Mouse (Mus musculus): ENCODE results near the gene Zfp524. TPM values are rescaled to one million over a fixed set of nuclear protein-coding genes. Genes with fewer than 3 reads are reported as not detected.

Zfp524 gene
- total and polyA plus RNA-seq, 3 experiments = 2.3 to 8.4 (median 4.4) TPM

GRCm38 (mm10) chr7:5060944-5061773, 46.9 kb downstream of the Zfp524 start:
- Histone ChIP-seq H3K27ac (ENCODE audit: insufficient read depth, low read depth) (peak overlapping the region; percentile 90), H3K4me1 (ENCODE audit: control insufficient read depth in 1 of 2, insufficient read depth in 2 of 2) (peaks cover 2 to 47% of the 10 kb centered on the region in 2 experiments; a peak in 3 of 4 replicates), H3K27me3 (replicated peaks) (no peaks in the 10 kb centered on the region), H3K36me3 (replicated peaks in 1 of 2; ENCODE audit: control insufficient read depth in 1 of 2, insufficient read depth in 1 of 2, low read length in 1 of 2) (peaks cover 4 to 25% of the 10 kb centered on the region in 2 experiments), H3K4me2 (ENCODE audit: insufficient read depth, low read depth, poor library complexity, severe bottlenecking) (peak overlapping the region; percentile 76), H3K4me3 (replicated peaks in 1 of 3; ENCODE audit: low read depth in 2 of 3, low read length in 2 of 3, poor library complexity in 1 of 3) (peak overlapping the region; percentile 67 to 90 (median 73)), H3K9me3 (replicated peaks; ENCODE audit: low read length) (no peaks in the 10 kb centered on the region), H3K9ac (ENCODE audit: insufficient read depth, low read depth) (peak overlapping the region; percentile 92), H3K79me2 (replicated peaks; ENCODE audit: control insufficient read depth, extremely low read depth, insufficient read depth, poor library complexity, severe bottlenecking) (peaks cover 35% of the 10 kb centered on the region)
- dilution Hi-C loops (cut with MboI; ENCODE audit: extremely low pct_ligation_motif_present, extremely low pct_unique_long_range_greater_than_20kb, low sequenced_read_pairs) (no loop called here), in situ Hi-C loops (cut with MboI; ENCODE audit: low pct_ligation_motif_present, low pct_unique_long_range_greater_than_20kb, low sequenced_read_pairs) (loop anchor here (5.0 kb wide), 1 partner anchor 66 kb away; the partner anchor contains the start of gene Rasl2-9)
- peak; percentile 97 for DNase-seq (ENCODE audit: extremely low read depth)
- no peak for TF ChIP-seq ZNF384 (IDR thresholded peaks at IDR 0.05; ENCODE audit: low read depth, low read length)
- peak; percentile 64 for TF ChIP-seq SMC3 (IDR thresholded peaks at IDR 0.05; ENCODE audit: low read depth, low read length)
- peak; percentile 24 for TF ChIP-seq RAD21 (IDR thresholded peaks at IDR 0.05; ENCODE audit: low read depth, low read length)
- TF ChIP-seq GABPA (IDR thresholded peaks at IDR 0.05; ENCODE audit: insufficient replicate concordance, low read depth, low read length) = no peak
- TF ChIP-seq MYC (IDR thresholded peaks at IDR 0.05; ENCODE audit: low read depth, low read length) = peak; percentile 85; the same call in 1 of the 2 replicates
- peak; percentile 40; the same call in 1 of the 2 replicates for TF ChIP-seq NELFE (IDR thresholded peaks at IDR 0.05; ENCODE audit: low read depth, low read length)
- TF ChIP-seq ZMIZ1 (IDR thresholded peaks at IDR 0.05; ENCODE audit: low read depth, low read length) = peak; percentile 56; the same call in 1 of the 2 replicates
- peak; percentile 64 for TF ChIP-seq POLR2A (IDR thresholded peaks at IDR 0.05; ENCODE audit: low read depth, low read length)
- TF ChIP-seq JUND (conservative IDR thresholded peaks at IDR 0.05; ENCODE audit: low read depth, low read length) = no peak
- TF ChIP-seq ZC3H11A (IDR thresholded peaks at IDR 0.05; ENCODE audit: low read depth, low read length) = no peak
- TF ChIP-seq MAZ (IDR thresholded peaks at IDR 0.05; ENCODE audit: low read depth, low read length) = peak; percentile 85
- peak; percentile 55; the same call in 1 of the 2 replicates for TF ChIP-seq MEF2A (IDR thresholded peaks at IDR 0.05; ENCODE audit: borderline replicate concordance, low read depth, low read length)
- peak in 1 of 2 experiments; percentile 77; a peak in 3 of 4 replicates for TF ChIP-seq CTCF (conservative IDR thresholded peaks at IDR 0.05 in 1 of 2, IDR thresholded peaks at IDR 0.05 in 1 of 2; ENCODE audit: low read depth in 2 of 2, low read length in 2 of 2)
- peak; percentile 58; the same call in 1 of the 2 replicates for TF ChIP-seq TBP (conservative IDR thresholded peaks at IDR 0.05; ENCODE audit: low read depth, low read length)
- peak; percentile 93 for TF ChIP-seq BHLHE40 (IDR thresholded peaks at IDR 0.05; ENCODE audit: low read depth, low read length)
- TF ChIP-seq RCOR1 (conservative IDR thresholded peaks at IDR 0.05; ENCODE audit: low read depth, low read length) = no peak
- peak; percentile 54; the same call in 1 of the 2 replicates for TF ChIP-seq KAT2A (IDR thresholded peaks at IDR 0.05; ENCODE audit: insufficient replicate concordance, low read length)
- peak; percentile 69; the same call in 1 of the 2 replicates for TF ChIP-seq SIN3A (IDR thresholded peaks at IDR 0.05; ENCODE audit: low read length)
- TF ChIP-seq CHD2 (IDR thresholded peaks at IDR 0.05; ENCODE audit: low read length) = peak; percentile 77; the same call in 1 of the 2 replicates
- TF ChIP-seq ZKSCAN1 (IDR thresholded peaks at IDR 0.05; ENCODE audit: borderline replicate concordance, low read depth, low read length) = no peak
- TF ChIP-seq HCFC1 (IDR thresholded peaks at IDR 0.05; ENCODE audit: low read depth, low read length) = peak; percentile 37
- TF ChIP-seq IRF4 (IDR thresholded peaks at IDR 0.05; ENCODE audit: low read depth, low read length) = peak; percentile 7; the same call in 1 of the 2 replicates
- TF ChIP-seq NRF1 (IDR thresholded peaks at IDR 0.05; ENCODE audit: low read depth, low read length) = peak; percentile 95
- TF ChIP-seq MXI1 (IDR thresholded peaks at IDR 0.05; ENCODE audit: low read depth, low read length) = peak; percentile 92
- no peak for TF ChIP-seq CHD1 (IDR thresholded peaks at IDR 0.05; ENCODE audit: low read depth, low read length)
- peak; percentile 76 for TF ChIP-seq ELF1 (IDR thresholded peaks at IDR 0.05; ENCODE audit: low read depth, low read length)
